Mouse (Mus musculus): ENCODE data around the gene Vill.

Vill gene

GRCm38 (mm10) chr9:119052154-119052944 is at the start of gene Vill:
Vill (plus strand) TSS chr9:119052778.
- peak; percentile 84 for DNase-seq (ENCODE audit: low read depth, low spot score)

- no peak for DNase-seq (ENCODE audit: low read depth, low spot score)
Measured at GRCm38 (mm10) chr9:119003990-119004702, 48.4 kb upstream of the Vill start.

GRCm38 (mm10) chr9:119004703-119005076 is 47.9 kb upstream of the Vill start:
- no peak for DNase-seq (ENCODE audit: low read depth, low spot score)

GRCm38 (mm10) chr9:119005303-119006029 is 47.1 kb upstream of the Vill start:
- no peak for DNase-seq (ENCODE audit: low read depth, low spot score)

GRCm38 (mm10) chr9:119007266-119007665 is 45.3 kb upstream of the Vill start:
- no peak for DNase-seq (ENCODE audit: low read depth, low spot score)

GRCm38 (mm10) chr9:119008871-119009270 is 43.7 kb upstream of the Vill start:
- DNase-seq (ENCODE audit: low read depth, low spot score): no peak

GRCm38 (mm10) chr9:119010156-119010710 is 42.3 kb upstream of the Vill start:
- no peak for DNase-seq (ENCODE audit: low read depth, low spot score)

GRCm38 (mm10) chr9:119016785-119017507 is 35.6 kb upstream of the Vill start:
- DNase-seq (ENCODE audit: low read depth, low spot score): no peak

GRCm38 (mm10) chr9:119021731-119022130 is 30.8 kb upstream of the Vill start:
- no peak for DNase-seq (ENCODE audit: low read depth, low spot score)

- DNase-seq (ENCODE audit: low read depth, low spot score): no peak
Measured at GRCm38 (mm10) chr9:119025263-119025662, 27.3 kb upstream of the Vill start.

GRCm38 (mm10) chr9:119025832-119026331 is 26.7 kb upstream of the Vill start:
- DNase-seq (ENCODE audit: low read depth, low spot score): no peak

- DNase-seq (ENCODE audit: low read depth, low spot score): no peak
Measured at GRCm38 (mm10) chr9:119027337-119027736, 25.2 kb upstream of the Vill start.

- DNase-seq (ENCODE audit: low read depth, low spot score): no peak
Measured at GRCm38 (mm10) chr9:119028226-119029195, 24.1 kb upstream of the Vill start.

- DNase-seq (ENCODE audit: low read depth, low spot score): no peak
Measured at GRCm38 (mm10) chr9:119029568-119029967, 23.0 kb upstream of the Vill start.

GRCm38 (mm10) chr9:119031038-119031437 is 21.5 kb upstream of the Vill start:
- DNase-seq (ENCODE audit: low read depth, low spot score): no peak

- DNase-seq (ENCODE audit: low read depth, low spot score): no peak
Measured at GRCm38 (mm10) chr9:119031772-119032171, 20.8 kb upstream of the Vill start.

- DNase-seq (ENCODE audit: low read depth, low spot score): no peak
Measured at GRCm38 (mm10) chr9:119032538-119032937, 20.0 kb upstream of the Vill start.

GRCm38 (mm10) chr9:119033111-119033921 is 19.3 kb upstream of the Vill start:
- DNase-seq (ENCODE audit: low read depth, low spot score): peak; percentile 70

- no peak for DNase-seq (ENCODE audit: low read depth, low spot score)
Measured at GRCm38 (mm10) chr9:119034069-119034468, 18.5 kb upstream of the Vill start.

Data from forelimb bud, embryonic 11.5 days (tissue).